12 mouse cellular contexts compared by ENCODE assay signal in genomic region chr10:66943875-66944274, GRCm38 (mm10).
A peak's percentile ranks its signal among the peaks of the same experiment; 100 is the strongest.
DNase-seq lines count a peak whose midpoint lies in the region; ATAC-seq and TF ChIP-seq lines count a peak whose summit lies in the region.
"Had no signal": no experiment of that assay in that cellular context is flagged by ENCODE, and none has a peak within 500 bp of the region (broad histone marks: within the 10 kb centered on the region; RNA-seq: fewer than 3 reads in every experiment).

No protein-coding gene starts in this region.

- DNase-seq in kidney, adult 2 months = peak; percentile 86
- DNase-seq in brain, embryonic 14.5 days (ENCODE audit: low read depth) = peak; percentile 46
- DNase-seq in embryonic facial prominence, embryonic 14.5 days (ENCODE audit: low spot score) = peak; percentile 82
- peak; percentile 45 to 67 for DNase-seq in kidney, postnatal 36 days
- DNase-seq in urinary bladder, postnatal 14 days (ENCODE audit: low spot score) = no peak
- no peak for DNase-seq in layer of hippocampus, postnatal 36 days
- DNase-seq: forebrain, postnatal 0 days had no signal

- no peak overlapping the region for H3K27ac ChIP-seq in kidney, adult 2 months (ENCODE audit: insufficient read depth, low read depth, low read length)
- no peak overlapping the region for H3K27ac ChIP-seq in kidney, embryonic 14.5 days (ENCODE audit: low read depth, low read length)
- peak overlapping the region; percentile 63 for H3K27ac ChIP-seq in embryonic facial prominence, embryonic 14.5 days (replicated peaks; ENCODE audit: low read depth, low read length)
- H3K27ac ChIP-seq: limb, embryonic 15.5 days; midbrain, embryonic 13.5 days; stomach, embryonic 15.5 days had no signal

- no peak for TF ChIP-seq POLR2A in kidney, adult 2 months (IDR thresholded peaks at IDR 0.05; ENCODE audit: low read depth, low read length)
- no peak for TF ChIP-seq POLR2A in brain, embryonic 14.5 days (IDR thresholded peaks at IDR 0.05; ENCODE audit: borderline replicate concordance, extremely low read depth, insufficient read depth, insufficient read length, poor library complexity, severe bottlenecking)

- H3K27me3 ChIP-seq in kidney, adult 2 months (replicated peaks; ENCODE audit: control insufficient read depth, insufficient read depth, low read length) = no peaks in the 10 kb centered on the region
- H3K27me3 ChIP-seq in kidney, embryonic 14.5 days (ENCODE audit: control insufficient read depth, insufficient read depth, low read length) = no peaks in the 10 kb centered on the region
- H3K27me3 ChIP-seq in embryonic facial prominence, embryonic 14.5 days (replicated peaks; ENCODE audit: control insufficient read depth, insufficient read depth, low read length) = no peaks in the 10 kb centered on the region
- H3K27me3 ChIP-seq: limb, embryonic 15.5 days; midbrain, embryonic 13.5 days; stomach, embryonic 15.5 days had no signal

- H3K4me2 ChIP-seq in kidney, embryonic 14.5 days (replicated peaks; ENCODE audit: low read depth, low read length) = no peak overlapping the region
- H3K4me2 ChIP-seq in embryonic facial prominence, embryonic 14.5 days (ENCODE audit: low read depth, low read length) = peak overlapping the region; percentile 20; the same call in 1 of the 2 replicates
- H3K4me2 ChIP-seq: limb, embryonic 15.5 days; midbrain, embryonic 13.5 days; stomach, embryonic 15.5 days had no signal

- no peak for ATAC-seq in kidney, embryonic 14.5 days (ENCODE audit: low FRiP score, low TSS enrichment)
- ATAC-seq in embryonic facial prominence, embryonic 14.5 days (ENCODE audit: low read depth) = peak; percentile 71; the same call in 1 of the 2 replicates
- no peak for ATAC-seq in megakaryocyte progenitor cell, adult 5-6 weeks (replicated peaks; ENCODE audit: poor library complexity)
- ATAC-seq: forebrain, postnatal 0 days; midbrain, embryonic 13.5 days had no signal

- H3K9me3 ChIP-seq in kidney, embryonic 14.5 days (ENCODE audit: control insufficient read depth, low read length) = no peaks in the 10 kb centered on the region
- H3K9me3 ChIP-seq in embryonic facial prominence, embryonic 14.5 days (ENCODE audit: control insufficient read depth, low read length) = no peaks in the 10 kb centered on the region
- H3K9me3 ChIP-seq: limb, embryonic 15.5 days; midbrain, embryonic 13.5 days; stomach, embryonic 15.5 days had no signal

- H3K36me3 ChIP-seq in kidney, adult 2 months (ENCODE audit: control insufficient read depth, insufficient read depth, low read length) = no peaks in the 10 kb centered on the region
- no peaks in the 10 kb centered on the region for H3K36me3 ChIP-seq in kidney, embryonic 14.5 days (ENCODE audit: control insufficient read depth, insufficient read depth, low read length)
- H3K36me3 ChIP-seq in embryonic facial prominence, embryonic 14.5 days (ENCODE audit: control insufficient read depth, insufficient read depth, low read length) = no peaks in the 10 kb centered on the region
- H3K36me3 ChIP-seq: limb, embryonic 15.5 days; midbrain, embryonic 13.5 days; stomach, embryonic 15.5 days had no signal

- TF ChIP-seq CTCF in kidney, adult 2 months (conservative IDR thresholded peaks at IDR 0.05; ENCODE audit: insufficient read depth, insufficient read length, low read depth, low read length) = no peak
- no peak for TF ChIP-seq CTCF in brain, embryonic 14.5 days (IDR thresholded peaks at IDR 0.05; ENCODE audit: borderline replicate concordance, extremely low read depth, insufficient read depth, insufficient read length)

- no peak overlapping the region for H3K9ac ChIP-seq in kidney, embryonic 14.5 days (ENCODE audit: low read depth, low read length)
- H3K9ac ChIP-seq in embryonic facial prominence, embryonic 14.5 days (ENCODE audit: low read depth, low read length) = no peak overlapping the region
- H3K9ac ChIP-seq: forebrain, postnatal 0 days; limb, embryonic 15.5 days; midbrain, embryonic 13.5 days; stomach, embryonic 15.5 days had no signal

- WGBS in kidney, adult 2 months = 56% methylated on average over 5 of the region's 5 CpGs
- WGBS in kidney, embryonic 14.5 days = 56% methylated on average over 5 of the region's 5 CpGs
- 42% methylated on average over 5 of the region's 5 CpGs for WGBS in embryonic facial prominence, embryonic 14.5 days

- H3K4me1 ChIP-seq in kidney, adult 2 months (ENCODE audit: control insufficient read depth, insufficient read depth, low read length) = no peaks in the 10 kb centered on the region
- H3K4me1 ChIP-seq in kidney, embryonic 14.5 days (ENCODE audit: control insufficient read depth, insufficient read depth, low read length) = no peaks in the 10 kb centered on the region
- peaks cover 7% of the 10 kb centered on the region; the same call in 1 of the 2 replicates for H3K4me1 ChIP-seq in embryonic facial prominence, embryonic 14.5 days (ENCODE audit: control insufficient read depth, insufficient read depth, low read length)
- H3K4me1 ChIP-seq: midbrain, embryonic 13.5 days; stomach, embryonic 15.5 days had no signal

- no peak overlapping the region for H3K4me3 ChIP-seq in kidney, adult 2 months (ENCODE audit: insufficient read depth, low read depth, low read length)
- H3K4me3 ChIP-seq in kidney, embryonic 14.5 days (ENCODE audit: low read length) = no peak overlapping the region
- H3K4me3 ChIP-seq in embryonic facial prominence, embryonic 14.5 days (ENCODE audit: low read depth, low read length) = no peak overlapping the region
- H3K4me3 ChIP-seq: limb, embryonic 15.5 days; midbrain, embryonic 13.5 days; stomach, embryonic 15.5 days had no signal

Comparison
In these comparisons a context has a peak if more than half of its experiments do, and no peak if none do; other contexts are left out.
1. DNase-seq: peak in kidney, adult 2 months (single experiment), brain, embryonic 14.5 days (single experiment), embryonic facial prominence, embryonic 14.5 days (single experiment) and kidney, postnatal 36 days (2 of 2); none in urinary bladder, postnatal 14 days (single experiment) and layer of hippocampus, postnatal 36 days (0 of 2).